Mouse (Mus musculus) lung, postnatal 0 days (tissue): Measurements from ENCODE around the gene Il17d.

Experiments
- CTCF ChIP-seq: IDR thresholded peaks from 2 replicates; pipeline ENCODE4 v1.5.1; 2016; ENCODE audit warnings: antibody characterized with exemption, mild to moderate bottlenecking
- EP300 ChIP-seq: IDR thresholded peaks from 2 replicates; pipeline ENCODE4 v1.6.1; 2016; ENCODE audit warnings: antibody characterized with exemption, mild to moderate bottlenecking, control low read depth

- TF ChIP-seq CTCF (no peak), EP300 (no peak)
Observed at GRCm38 (mm10) chr14:57554434-57554833, 29.9 kb downstream of the Il17d start.
